Mouse (Mus musculus) lung, postnatal 0 days (tissue): ENCODE data around the gene Timd2. TPM values are rescaled to one million over a fixed set of nuclear protein-coding genes. Genes with fewer than 3 reads are reported as not detected.
A peak's percentile ranks its signal among the peaks of the same experiment; 100 is the strongest.
"Not testable (repeated sequence)": the region's sequence is repeated elsewhere in the genome, so short reads cannot be mapped to it uniquely, and the experiment has no call there.

Source experiments
- ATAC-seq: fragments of 200-750 bp; cut with Nextera tagmentation; 2 replicates; pipeline ENCODE4 v1.8.0; 2017; ENCODE audit warnings: moderate library complexity
- DNase-seq: peaks from one replicate; pipeline ENCODE4 v3.0.0-alpha.2; 2016; ENCODE audit warnings: low spot score
- H3K27ac ChIP-seq: fragments of 300-500 bp; sonication (generic); 2 replicates; pipeline ENCODE4 v1.5.1; 2014; ENCODE audit warnings: antibody characterized with exemption, mild to moderate bottlenecking, low read length, mixed read lengths
- H3K27me3 ChIP-seq: fragments of 300-500 bp; sonication (generic); replicated peaks from 2 replicates; pipeline ENCODE4 v1.6.1; 2014; ENCODE audit warnings: low read length, mixed read lengths; ENCODE audit not compliant: insufficient read depth
- H3K36me3 ChIP-seq: fragments of 300-500 bp; sonication (generic); 2 replicates; pipeline ENCODE4 v1.6.1; 2014; ENCODE audit warnings: low read length, mixed read lengths; ENCODE audit not compliant: insufficient read depth
- H3K4me1 ChIP-seq: fragments of 300-500 bp; sonication (generic); 2 replicates; pipeline ENCODE4 v1.6.1; 2014; ENCODE audit warnings: antibody characterized with exemption, low read depth, low read length, mixed read lengths; ENCODE audit not compliant: insufficient read depth
- H3K4me2 ChIP-seq: fragments of 300-500 bp; sonication (generic); replicated peaks from 2 replicates; pipeline ENCODE4 v1.6.1; 2014; ENCODE audit warnings: low read depth, mild to moderate bottlenecking, low read length, moderate library complexity, mixed read lengths
- H3K4me3 ChIP-seq: fragments of 300-500 bp; sonication (generic); 2 replicates; pipeline ENCODE4 v1.5.1; 2014; ENCODE audit warnings: low read depth, low read length
- H3K9ac ChIP-seq: fragments of 300-500 bp; sonication (generic); replicated peaks from 2 replicates; pipeline ENCODE4 v1.6.1; 2014; ENCODE audit warnings: low read depth, mild to moderate bottlenecking
- H3K9me3 ChIP-seq: fragments of 300-500 bp; sonication (generic); 2 replicates; pipeline ENCODE4 v1.6.1; 2016; ENCODE audit warnings: low read length, mixed read lengths
- CTCF ChIP-seq: IDR thresholded peaks from 2 replicates; pipeline ENCODE4 v1.5.1; 2016; ENCODE audit warnings: antibody characterized with exemption, mild to moderate bottlenecking
- EP300 ChIP-seq: IDR thresholded peaks from 2 replicates; pipeline ENCODE4 v1.6.1; 2016; ENCODE audit warnings: antibody characterized with exemption, mild to moderate bottlenecking, control low read depth
- WGBS: fragments of 180-500 bp; shearing (Covaris S2); extraction: QIAGEN DNeasy Blood & Tissue Kit; methylation state at CpG from one replicate; pipeline ENCODE4 v1.1.7; 2014; 5-methylcytosine and 5-hydroxymethylcytosine counted together
- polyA plus RNA-seq: library from polyadenylated mRNA; unstranded; fragments of >200 nt; fragmentation: Nextera tagmentation; extraction: Ambion mirVana; gene quantifications from 2 replicates; pipeline ENCODE4 v1.2.1, GENCODE M21; 2015

Gene Timd2
- 0.12 TPM in 1 of 2 replicates, not detected in the other for polyA plus RNA-seq

DNA sequence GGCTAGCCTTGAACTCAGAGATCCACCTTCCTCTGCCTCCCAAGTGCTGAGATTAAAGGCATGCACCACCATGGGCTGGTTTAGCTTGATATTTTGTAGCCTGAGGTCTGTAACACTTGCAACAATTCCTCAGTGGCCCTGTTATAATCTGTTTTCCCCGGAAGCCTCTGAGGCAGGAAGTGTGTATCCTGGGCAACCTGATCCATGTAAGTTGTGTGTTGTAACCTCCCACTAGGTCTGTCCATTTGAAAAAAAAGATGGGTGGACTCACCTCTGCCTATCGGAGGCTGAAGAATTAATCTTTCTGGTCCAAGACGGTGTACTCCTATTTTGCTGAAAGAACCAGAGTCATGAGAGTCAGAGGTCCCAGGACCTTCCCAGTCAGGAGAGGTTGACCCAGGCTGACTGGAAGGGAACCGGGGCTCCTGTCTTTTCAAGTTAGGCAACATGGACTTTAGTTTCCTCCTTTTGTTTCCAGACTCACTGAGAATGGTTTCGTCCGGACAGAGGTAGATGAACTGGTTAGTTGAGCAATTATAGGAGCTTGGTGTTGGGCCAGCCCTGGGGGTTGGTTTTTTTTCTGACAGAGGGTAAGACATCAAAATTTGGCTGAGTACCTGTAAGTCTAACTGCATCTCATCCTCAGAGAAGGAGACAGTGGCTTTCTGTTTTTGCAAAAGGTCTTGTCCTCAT, at the start of gene Timd2:
Gene Timd2 (minus strand): TSS at position 398 of the 693 bp plus-strand sequence.
- no peak for TF ChIP-seq EP300
- no peak for TF ChIP-seq CTCF
- Histone ChIP-seq H3K9ac (no peak within 1 kb of the TSS), H3K4me1 (no peaks in the 10 kb centered on the region), H3K27ac (no peak within 1 kb of the TSS), H3K9me3 (no peaks in the 10 kb centered on the region), H3K36me3 (no peaks in the 10 kb centered on the region), H3K4me2 (no peak within 1 kb of the TSS), H3K27me3 (no peaks in the 10 kb centered on the region), H3K4me3 (no peak within 1 kb of the TSS)
- WGBS = 69% methylated on average over 6 of the region's 6 CpGs
- no peak for DNase-seq
- no peak for ATAC-seq

DNA sequence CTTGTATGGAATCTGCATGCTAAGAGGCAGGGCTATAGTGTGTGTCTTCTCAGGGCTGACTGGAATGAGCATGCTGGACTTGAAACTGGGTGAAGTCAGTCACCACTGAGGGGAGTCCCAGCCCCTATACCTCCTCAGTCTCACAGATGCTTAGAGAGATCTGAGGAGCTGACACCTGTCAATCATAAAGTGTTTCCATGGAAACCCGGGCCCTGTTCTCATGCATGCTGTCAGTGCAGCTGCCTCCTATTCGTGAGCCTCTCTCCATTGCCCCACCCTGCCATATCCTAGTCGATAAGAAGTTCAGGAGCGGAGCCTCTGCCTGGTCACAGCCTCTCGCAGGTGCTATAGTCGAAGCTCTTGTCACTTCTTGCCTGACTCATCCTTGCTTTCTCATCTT, 48.9 kb upstream of the Timd2 start:
- not testable (repeated sequence) for H3K27me3 ChIP-seq, DNase-seq, H3K4me2 ChIP-seq, H3K9ac ChIP-seq, H3K27ac ChIP-seq, H3K36me3 ChIP-seq, H3K4me3 ChIP-seq, ATAC-seq, H3K9me3 ChIP-seq, H3K4me1 ChIP-seq
- WGBS = 82% methylated on average over 6 of the region's 6 CpGs

DNA sequence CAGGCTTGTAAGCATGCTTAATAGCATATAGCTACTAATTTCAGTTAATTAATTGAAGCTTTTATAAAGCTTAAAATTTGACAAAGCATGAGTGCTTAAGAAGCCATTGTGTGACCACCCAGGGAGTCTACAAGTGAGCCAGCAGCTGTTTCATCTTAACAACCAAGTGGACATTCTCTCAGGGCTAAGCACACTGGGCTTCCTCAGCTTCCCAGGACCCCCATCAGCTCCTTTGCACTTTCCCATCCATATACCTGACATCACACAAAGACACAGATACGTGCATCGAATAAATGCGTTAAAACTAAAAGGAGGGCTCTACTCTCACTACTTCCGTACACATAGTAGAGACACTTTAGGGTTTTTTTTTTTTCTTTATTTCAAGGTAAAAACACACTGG, 47.8 kb upstream of the Timd2 start:
- no peak overlapping the region for H3K27ac ChIP-seq
- no peak overlapping the region for H3K4me2 ChIP-seq
- H3K36me3 ChIP-seq = no peaks in the 10 kb centered on the region
- H3K27me3 ChIP-seq = no peaks in the 10 kb centered on the region
- H3K9me3 ChIP-seq = no peaks in the 10 kb centered on the region
- DNase-seq = no peak
- TF ChIP-seq CTCF (no peak), EP300 (no peak)
- ATAC-seq = no peak
- no peak overlapping the region for H3K9ac ChIP-seq
- H3K4me3 ChIP-seq = no peak overlapping the region
- H3K4me1 ChIP-seq = no peaks in the 10 kb centered on the region
- WGBS = 88% methylated on average over 4 of the region's 4 CpGs

DNA sequence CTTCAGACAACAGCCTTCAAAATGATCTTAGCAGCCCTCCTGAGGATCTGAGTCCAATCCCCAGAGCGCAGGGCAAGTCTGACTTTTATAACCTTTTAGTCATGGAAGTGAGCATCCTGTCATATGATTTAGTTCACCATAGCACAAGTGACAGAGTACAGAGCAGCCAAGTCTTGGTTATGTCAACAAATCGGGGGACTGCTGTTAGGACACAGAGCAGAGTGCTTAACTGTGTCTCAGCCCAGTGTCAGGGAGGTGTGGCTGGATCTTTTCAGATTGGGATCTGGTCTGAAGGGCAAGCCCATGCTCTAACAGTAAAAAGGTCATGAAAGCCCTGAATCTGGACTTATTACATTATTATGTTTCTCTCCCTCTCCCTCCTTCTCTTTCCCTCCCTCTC, 46.8 kb upstream of the Timd2 start:
- no peak for TF ChIP-seq EP300
- no peak for TF ChIP-seq CTCF
- Histone ChIP-seq H3K9ac (no peak overlapping the region), H3K36me3 (no peaks in the 10 kb centered on the region), H3K9me3 (no peaks in the 10 kb centered on the region), H3K4me1 (no peaks in the 10 kb centered on the region), H3K27me3 (no peaks in the 10 kb centered on the region), H3K4me2 (no peak overlapping the region), H3K4me3 (no peak overlapping the region), H3K27ac (no peak overlapping the region)
- DNase-seq (peak; percentile 20), ATAC-seq (peak; percentile 58)
- WGBS = 29% methylated on average over 2 of the region's 2 CpGs

DNA sequence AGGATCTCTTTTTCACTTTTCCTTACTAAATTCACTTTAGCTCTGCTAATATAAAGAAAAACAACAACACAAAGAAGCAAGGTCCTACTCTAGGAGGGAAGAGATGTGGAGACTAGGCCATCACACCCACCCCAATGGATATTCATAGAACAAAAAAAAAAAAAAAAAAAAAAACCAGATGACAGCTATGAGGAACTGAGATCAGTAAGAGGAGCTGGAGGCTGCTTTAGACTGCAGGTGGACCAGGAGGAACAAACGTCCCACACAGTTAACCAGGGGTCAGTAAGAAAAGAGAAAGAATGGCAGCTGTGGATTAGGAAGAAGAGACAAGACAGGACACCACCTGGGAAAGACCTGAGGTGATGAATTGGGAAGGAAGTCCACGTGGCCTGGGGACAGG, 41.1 kb upstream of the Timd2 start:
- H3K9me3 ChIP-seq = no peaks in the 10 kb centered on the region
- H3K9ac ChIP-seq = no peak overlapping the region
- H3K4me1 ChIP-seq = no peaks in the 10 kb centered on the region
- H3K27me3 ChIP-seq = no peaks in the 10 kb centered on the region
- no peak overlapping the region for H3K4me3 ChIP-seq
- H3K36me3 ChIP-seq = no peaks in the 10 kb centered on the region
- no peak overlapping the region for H3K27ac ChIP-seq
- DNase-seq (no peak), ATAC-seq (no peak)
- no peak overlapping the region for H3K4me2 ChIP-seq
- WGBS = 57% methylated on average over 2 of the region's 2 CpGs
- no peak for TF ChIP-seq EP300
- TF ChIP-seq CTCF = no peak

DNA sequence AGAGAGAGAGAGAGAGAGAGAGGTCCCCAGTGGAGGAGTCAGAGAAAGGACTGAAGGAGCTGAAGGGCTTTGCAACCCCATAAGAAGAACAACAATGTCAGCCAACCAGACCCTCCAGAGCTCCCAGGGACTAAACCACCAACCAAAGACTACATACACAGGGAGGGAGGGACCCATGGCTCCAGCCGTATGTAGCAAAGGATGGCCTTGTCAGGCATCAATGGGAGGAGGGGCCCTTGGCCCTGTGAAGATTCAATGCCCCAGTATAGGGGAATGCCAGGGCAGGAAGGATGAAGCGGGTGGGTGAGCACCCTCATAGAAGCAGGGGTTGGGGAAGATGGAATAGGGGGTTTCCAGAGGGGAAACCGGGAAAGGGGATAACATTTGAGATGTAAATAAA, 34.9 kb upstream of the Timd2 start:
- 74% methylated on average over 3 of the region's 3 CpGs for WGBS

DNA sequence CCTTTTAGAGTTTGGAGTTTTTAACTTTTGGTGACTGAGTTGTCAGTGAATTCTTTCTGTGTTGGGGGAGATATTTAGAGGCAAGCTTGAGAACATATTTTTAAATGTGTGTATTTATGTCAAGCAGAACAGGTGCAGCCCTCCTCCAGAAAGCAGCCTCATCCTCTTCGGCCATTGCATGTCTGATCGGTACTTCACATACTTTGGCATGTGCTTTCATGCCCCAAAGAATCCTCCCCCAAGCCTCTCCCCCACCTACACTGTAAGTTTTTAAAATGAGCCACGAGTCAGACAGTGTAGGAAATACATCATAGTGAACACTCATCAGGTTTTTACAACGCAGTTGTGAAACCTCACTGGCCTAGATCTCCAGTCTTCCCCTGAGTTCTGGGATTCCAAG, 34.0 kb upstream of the Timd2 start:
- Histone ChIP-seq H3K27ac (no peak overlapping the region), H3K9ac (no peak overlapping the region), H3K4me1 (no peaks in the 10 kb centered on the region), H3K4me3 (no peak overlapping the region), H3K36me3 (no peaks in the 10 kb centered on the region), H3K27me3 (no peaks in the 10 kb centered on the region), H3K9me3 (no peaks in the 10 kb centered on the region), H3K4me2 (no peak overlapping the region)
- ATAC-seq (no peak), DNase-seq (no peak)
- 82% methylated on average over 4 of the region's 4 CpGs for WGBS
- no peak for TF ChIP-seq EP300
- no peak for TF ChIP-seq CTCF

More for the DNA sequence above, 34.9 kb upstream of the Timd2 start:
- Histone ChIP-seq H3K4me2 (no peak overlapping the region), H3K27me3 (no peaks in the 10 kb centered on the region), H3K27ac (no peak overlapping the region), H3K36me3 (no peaks in the 10 kb centered on the region), H3K4me3 (no peak overlapping the region), H3K9ac (no peak overlapping the region), H3K4me1 (no peaks in the 10 kb centered on the region), H3K9me3 (no peaks in the 10 kb centered on the region)
- ATAC-seq (no peak), DNase-seq (no peak)
- TF ChIP-seq CTCF (no peak), EP300 (no peak)
